Mouse (Mus musculus): Measurements from ENCODE around the gene Ormdl1. TPM values are rescaled to one million over a fixed set of nuclear protein-coding genes. Genes with fewer than 3 reads are reported as not detected.
A peak's percentile ranks its signal among the peaks of the same experiment; 100 is the strongest.
"Not testable (repeated sequence)": the region's sequence is repeated elsewhere in the genome, so short reads cannot be mapped to it uniquely, and the experiment has no call there.

Ormdl1 gene
- 1.5 and 2.5 TPM in 2 replicates for polyA plus RNA-seq (2012; rRNA removed)

DNA sequence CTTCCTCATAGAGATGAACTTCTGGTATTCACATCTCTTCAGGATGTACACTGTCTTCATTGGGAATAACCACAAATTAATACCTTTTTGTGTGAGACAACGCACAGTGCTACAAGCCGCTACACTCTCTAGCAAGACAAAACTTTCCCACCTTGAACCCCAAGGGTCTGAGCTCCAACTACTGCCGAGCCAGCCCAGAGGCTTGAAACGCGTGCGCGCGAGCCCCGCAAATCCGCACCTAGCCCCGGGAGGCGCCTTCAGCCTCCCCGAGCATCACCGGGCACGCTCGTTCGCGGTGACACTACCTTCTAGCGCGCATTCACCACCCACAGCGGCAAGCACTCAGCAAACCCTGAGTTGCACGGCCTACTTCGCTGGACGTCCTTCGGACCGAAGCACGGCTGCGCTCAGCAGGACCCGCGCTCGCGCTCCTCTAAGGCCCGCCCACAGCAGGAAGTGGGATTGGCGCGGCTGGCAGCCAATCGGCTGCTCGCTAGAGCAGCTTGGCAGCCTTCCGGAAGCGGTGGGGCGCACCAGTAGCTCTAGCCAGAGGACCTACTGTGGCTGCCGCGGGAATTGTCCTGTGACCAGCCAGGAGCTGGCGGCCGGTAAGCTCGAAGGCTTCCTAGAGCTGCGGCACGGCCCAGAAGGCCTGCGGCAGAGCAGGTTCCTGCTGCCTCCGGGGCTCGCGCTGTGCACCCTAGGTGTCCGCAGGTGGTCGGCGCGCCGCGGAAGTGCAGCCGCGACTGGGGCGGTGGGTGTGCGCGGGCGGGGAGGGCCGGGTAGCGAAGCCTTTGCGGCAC, at the start of gene Ormdl1, which contains the start of the genes Pms1 and Gm28778:
Ormdl1 (plus strand) TSS at position 515 of the 803 bp plus-strand sequence.
Pms1 (minus strand) TSS at position 438 of the 803 bp plus-strand sequence.
Gm28778 (plus strand) TSS at position 531 of the 803 bp plus-strand sequence.
- Histone ChIP-seq H3K4me1 (ENCODE audit: control insufficient read depth, insufficient read depth, low read length) (no peaks in the 10 kb centered on the region), H3K27ac (ENCODE audit: control insufficient read depth, insufficient read depth, low read depth, low read length) (peak within 1 kb of the TSS; percentile 85), H3K27me3 (ENCODE audit: control insufficient read depth, insufficient read depth, low read length) (no peaks in the 10 kb centered on the region), H3K36me3 (ENCODE audit: control insufficient read depth, insufficient read depth, low read length) (no peaks in the 10 kb centered on the region), H3K4me3 (ENCODE audit: control insufficient read depth, low read depth, low read length) (peak within 1 kb of the TSS; percentile 98)
- TF ChIP-seq POLR2A (IDR thresholded peaks at IDR 0.05; ENCODE audit: control insufficient read depth, low read depth, low read length) (peak; percentile 66), CTCF (IDR thresholded peaks at IDR 0.05; ENCODE audit: control insufficient read depth, insufficient read depth, insufficient replicate concordance, low read depth, low read length) (no peak)

DNA sequence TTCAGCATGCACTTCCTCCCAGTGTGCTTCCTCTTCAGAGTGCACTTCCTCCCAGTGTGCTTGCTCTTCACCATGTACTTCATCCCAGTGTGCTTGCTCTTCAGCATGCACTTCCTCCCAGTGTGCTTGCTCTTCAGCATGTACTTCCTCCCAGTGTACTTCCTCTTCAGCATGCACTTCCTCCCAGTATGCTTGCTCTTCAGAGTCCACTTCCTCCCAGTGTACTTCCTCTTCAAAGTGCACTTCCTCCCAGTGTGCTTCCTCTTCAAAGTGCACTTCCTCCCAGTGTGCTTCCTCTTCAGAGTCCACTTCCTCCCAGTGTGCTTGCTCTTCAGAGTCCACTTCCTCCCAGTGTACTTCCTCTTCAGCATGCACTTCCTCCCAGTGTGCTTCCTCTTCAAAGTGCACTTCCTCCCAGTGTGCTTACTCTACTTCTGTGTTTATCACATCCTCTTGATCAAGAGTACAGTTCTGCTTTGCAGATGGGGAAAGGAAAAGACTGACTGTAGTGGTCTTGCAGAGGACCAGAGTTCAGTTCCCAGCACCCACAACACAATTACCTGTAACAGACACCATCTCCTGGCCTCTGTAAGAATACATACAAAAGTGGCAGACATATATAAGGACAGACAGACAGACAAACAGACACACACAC, 31.8 kb upstream of the Ormdl1 start:
- H3K27ac ChIP-seq (ENCODE audit: control insufficient read depth, insufficient read depth, low read depth, low read length); H3K4me1 ChIP-seq (ENCODE audit: control insufficient read depth, insufficient read depth, low read length); H3K4me3 ChIP-seq (ENCODE audit: control insufficient read depth, low read depth, low read length); H3K36me3 ChIP-seq (ENCODE audit: control insufficient read depth, insufficient read depth, low read length); H3K27me3 ChIP-seq (ENCODE audit: control insufficient read depth, insufficient read depth, low read length): not testable (repeated sequence)

DNA sequence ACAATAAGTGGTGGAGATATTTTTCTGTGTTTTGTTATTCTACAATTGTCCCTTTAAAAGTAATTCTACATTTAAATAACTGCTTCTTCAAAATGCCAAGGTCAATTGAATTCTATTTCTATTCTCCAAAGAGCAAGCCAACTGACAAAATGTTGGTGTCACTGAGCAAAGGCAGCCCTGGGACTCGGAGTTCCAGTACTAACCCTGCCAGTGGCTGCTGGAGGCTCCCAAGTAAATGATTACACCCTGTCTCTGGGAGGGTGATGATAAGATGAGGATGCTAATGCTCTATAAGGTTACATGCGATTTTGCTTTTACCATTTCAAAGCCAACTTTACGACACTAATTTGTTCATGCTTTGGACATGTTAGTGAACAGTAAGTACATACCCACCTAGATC, 27.0 kb upstream of the Ormdl1 start:
- Histone ChIP-seq H3K36me3 (ENCODE audit: control insufficient read depth, insufficient read depth, low read length) (no peaks in the 10 kb centered on the region), H3K27ac (ENCODE audit: control insufficient read depth, insufficient read depth, low read depth, low read length) (no peak overlapping the region), H3K4me3 (ENCODE audit: control insufficient read depth, low read depth, low read length) (no peak overlapping the region), H3K27me3 (ENCODE audit: control insufficient read depth, insufficient read depth, low read length) (no peaks in the 10 kb centered on the region), H3K4me1 (ENCODE audit: control insufficient read depth, insufficient read depth, low read length) (no peaks in the 10 kb centered on the region)
- no peak for TF ChIP-seq POLR2A (IDR thresholded peaks at IDR 0.05; ENCODE audit: control insufficient read depth, low read depth, low read length)
- TF ChIP-seq CTCF (IDR thresholded peaks at IDR 0.05; ENCODE audit: control insufficient read depth, insufficient read depth, insufficient replicate concordance, low read depth, low read length), result no peak

DNA sequence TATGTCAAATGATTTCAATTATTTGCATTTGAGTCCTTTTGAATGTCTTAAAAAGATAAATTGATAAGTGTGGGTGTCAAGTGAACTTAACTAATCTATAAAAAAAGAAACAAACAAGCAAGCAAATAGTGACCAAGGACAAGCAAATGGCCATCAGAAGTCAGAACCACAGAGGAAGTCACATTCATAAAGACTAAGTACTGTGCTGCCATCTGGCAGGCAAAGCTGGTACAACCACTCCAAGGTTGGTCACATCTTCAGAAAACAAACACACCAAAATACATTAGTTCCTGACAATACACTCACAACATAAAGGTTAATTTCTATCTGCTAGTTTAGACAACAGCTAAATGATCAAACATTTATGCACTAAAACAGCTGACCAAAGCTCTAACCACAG, 24.2 kb upstream of the Ormdl1 start:
- H3K4me3 ChIP-seq (ENCODE audit: control insufficient read depth, low read depth, low read length), result no peak overlapping the region
- no peak overlapping the region for H3K27ac ChIP-seq (ENCODE audit: control insufficient read depth, insufficient read depth, low read depth, low read length)
- no peaks in the 10 kb centered on the region for H3K36me3 ChIP-seq (ENCODE audit: control insufficient read depth, insufficient read depth, low read length)
- H3K27me3 ChIP-seq (ENCODE audit: control insufficient read depth, insufficient read depth, low read length), result no peaks in the 10 kb centered on the region
- TF ChIP-seq POLR2A (IDR thresholded peaks at IDR 0.05; ENCODE audit: control insufficient read depth, low read depth, low read length) (no peak), CTCF (IDR thresholded peaks at IDR 0.05; ENCODE audit: control insufficient read depth, insufficient read depth, insufficient replicate concordance, low read depth, low read length) (no peak)
- H3K4me1 ChIP-seq (ENCODE audit: control insufficient read depth, insufficient read depth, low read length), result no peaks in the 10 kb centered on the region

DNA sequence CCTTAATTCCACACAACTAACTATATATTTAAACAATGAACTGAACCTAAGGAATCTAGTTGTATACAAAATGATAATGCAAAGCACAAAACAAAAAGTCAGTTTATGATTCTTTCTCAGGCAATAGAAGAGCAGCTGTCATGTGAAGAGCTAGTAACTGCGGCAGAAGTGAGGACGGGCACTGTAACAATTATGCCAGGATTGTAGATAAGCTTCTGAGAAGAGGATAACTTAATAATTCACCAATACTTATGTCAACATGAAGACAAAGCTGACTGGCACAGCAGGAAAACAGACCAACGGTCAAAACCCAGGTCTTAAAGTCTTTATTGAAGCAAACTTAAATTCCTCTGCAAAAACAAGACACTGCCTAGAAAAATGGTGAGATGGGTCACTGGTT, 5.7 kb upstream of the Ormdl1 start:
- no peaks in the 10 kb centered on the region for H3K36me3 ChIP-seq (ENCODE audit: control insufficient read depth, insufficient read depth, low read length)
- no peaks in the 10 kb centered on the region for H3K4me1 ChIP-seq (ENCODE audit: control insufficient read depth, insufficient read depth, low read length)
- H3K27me3 ChIP-seq (ENCODE audit: control insufficient read depth, insufficient read depth, low read length), result no peaks in the 10 kb centered on the region
- H3K27ac ChIP-seq (ENCODE audit: control insufficient read depth, insufficient read depth, low read depth, low read length), result no peak overlapping the region
- no peak overlapping the region for H3K4me3 ChIP-seq (ENCODE audit: control insufficient read depth, low read depth, low read length)
- TF ChIP-seq POLR2A (IDR thresholded peaks at IDR 0.05; ENCODE audit: control insufficient read depth, low read depth, low read length), result no peak
- TF ChIP-seq CTCF (IDR thresholded peaks at IDR 0.05; ENCODE audit: control insufficient read depth, insufficient read depth, insufficient replicate concordance, low read depth, low read length), result no peak

DNA sequence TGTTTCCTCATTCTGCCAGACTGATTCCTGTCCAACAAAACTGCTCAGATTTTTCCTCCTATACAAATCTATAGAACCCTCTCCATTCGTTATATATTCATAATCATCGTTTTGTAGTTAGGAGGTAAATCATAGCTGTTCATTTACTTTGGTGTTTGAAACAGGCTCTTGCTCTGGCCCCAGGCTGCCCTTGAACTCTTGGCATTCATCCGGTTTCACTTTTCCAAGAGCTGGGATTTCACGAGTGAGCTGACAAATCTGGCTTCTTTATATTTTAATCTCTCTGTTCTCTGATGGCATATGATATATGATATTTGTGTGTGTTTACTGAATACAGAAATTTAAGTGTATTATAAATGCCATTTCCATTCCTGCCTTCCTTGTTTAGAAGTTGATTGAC, 3.6 kb downstream of the Ormdl1 start:
- Histone ChIP-seq H3K27ac (ENCODE audit: control insufficient read depth, insufficient read depth, low read depth, low read length) (no peak overlapping the region), H3K27me3 (ENCODE audit: control insufficient read depth, insufficient read depth, low read length) (no peaks in the 10 kb centered on the region), H3K4me1 (ENCODE audit: control insufficient read depth, insufficient read depth, low read length) (no peaks in the 10 kb centered on the region), H3K36me3 (ENCODE audit: control insufficient read depth, insufficient read depth, low read length) (no peaks in the 10 kb centered on the region), H3K4me3 (ENCODE audit: control insufficient read depth, low read depth, low read length) (no peak overlapping the region)
- TF ChIP-seq CTCF (IDR thresholded peaks at IDR 0.05; ENCODE audit: control insufficient read depth, insufficient read depth, insufficient replicate concordance, low read depth, low read length) (no peak), POLR2A (IDR thresholded peaks at IDR 0.05; ENCODE audit: control insufficient read depth, low read depth, low read length) (no peak)
